Mouse (Mus musculus): ENCODE results near the gene Shbg. TPM values are rescaled to one million over a fixed set of nuclear protein-coding genes. Genes with fewer than 3 reads are reported as not detected.

Shbg gene
- polyA plus RNA-seq (2015; fragmentation: Nextera tagmentation; extraction: Ambion mirVana), result not detected in 2 replicates

GRCm38 (mm10) chr11:69617805-69618204 is at the start of gene Shbg:
Shbg (minus strand) TSS chr11:69617905.
- peaks cover 6% of the 10 kb centered on the region for H3K4me1 ChIP-seq
- 78% methylated on average over 5 of the region's 5 CpGs for WGBS

GRCm38 (mm10) chr11:69666665-69667005 is 48.9 kb upstream of the Shbg start:
- H3K9me3 ChIP-seq, result no peaks in the 10 kb centered on the region
- H3K4me1 ChIP-seq, result peaks cover 38% of the 10 kb centered on the region
- H3K4me2 ChIP-seq, result no peak overlapping the region
- H3K27me3 ChIP-seq (replicated peaks), result no peaks in the 10 kb centered on the region
- 91% methylated on average over 3 of the region's 3 CpGs for WGBS
- peaks cover 50% of the 10 kb centered on the region for H3K36me3 ChIP-seq (replicated peaks)
- no peak overlapping the region for H3K27ac ChIP-seq
- ATAC-seq (replicated peaks), result no peak
- no peak overlapping the region for H3K4me3 ChIP-seq
- no peak overlapping the region for H3K9ac ChIP-seq

More at GRCm38 (mm10) chr11:69617805-69618204, at the start of gene Shbg:
- Histone ChIP-seq H3K9me3 (no peaks in the 10 kb centered on the region), H3K27ac (no peak within 1 kb of the TSS), H3K27me3 (replicated peaks) (0 out of 2 replicates have a peak, but pooled peaks cover 3% of the 10 kb centered on the region), H3K36me3 (replicated peaks) (no peaks in the 10 kb centered on the region), H3K4me3 (no peak within 1 kb of the TSS), H3K9ac (no peak within 1 kb of the TSS), H3K4me2 (no peak within 1 kb of the TSS)
- ATAC-seq (replicated peaks), result no peak

GRCm38 (mm10) chr11:69665961-69666664 is 48.4 kb upstream of the Shbg start, which contains the start of gene Cd68:
Cd68 (minus strand) TSS chr11:69666153.
- Histone ChIP-seq H3K4me3 (no peak within 1 kb of the TSS), H3K4me1 (peaks cover 43% of the 10 kb centered on the region), H3K27me3 (replicated peaks) (no peaks in the 10 kb centered on the region), H3K9me3 (no peaks in the 10 kb centered on the region), H3K36me3 (replicated peaks) (peaks cover 50% of the 10 kb centered on the region), H3K9ac (no peak within 1 kb of the TSS), H3K4me2 (no peak within 1 kb of the TSS), H3K27ac (peak within 1 kb of the TSS; percentile 17; the same call in 1 of the 2 replicates)
- 32% methylated on average over 7 of the region's 7 CpGs for WGBS
- no peak for ATAC-seq (replicated peaks)

GRCm38 (mm10) chr11:69665457-69665960 is 47.8 kb upstream of the Shbg start:
- WGBS, result 83% methylated on average over 9 of the region's 9 CpGs
- Histone ChIP-seq H3K27ac (0 out of 2 replicates have a peak overlapping the region, but pooled peaks have one; percentile 17), H3K9ac (no peak overlapping the region), H3K4me3 (no peak overlapping the region), H3K9me3 (no peaks in the 10 kb centered on the region), H3K36me3 (replicated peaks) (peaks cover 50% of the 10 kb centered on the region), H3K4me1 (peaks cover 43% of the 10 kb centered on the region), H3K27me3 (replicated peaks) (no peaks in the 10 kb centered on the region), H3K4me2 (no peak overlapping the region)
- no peak for ATAC-seq (replicated peaks)

- Histone ChIP-seq H3K4me1 (peaks cover 41% of the 10 kb centered on the region), H3K36me3 (replicated peaks) (peaks cover 49% of the 10 kb centered on the region), H3K27ac (no peak overlapping the region)
Observed at GRCm38 (mm10) chr11:69664841-69665240, 47.1 kb upstream of the Shbg start.

GRCm38 (mm10) chr11:69663795-69664194 is 46.1 kb upstream of the Shbg start:
- H3K27ac ChIP-seq, result peak overlapping the region; percentile 97
- peaks cover 32% of the 10 kb centered on the region for H3K4me1 ChIP-seq
- 89% methylated on average over 6 of the region's 6 CpGs for WGBS
- H3K4me3 ChIP-seq, result no peak overlapping the region
- H3K4me2 ChIP-seq, result no peak overlapping the region
- H3K27me3 ChIP-seq (replicated peaks), result no peaks in the 10 kb centered on the region
- H3K36me3 ChIP-seq (replicated peaks), result peaks cover 43% of the 10 kb centered on the region
- no peaks in the 10 kb centered on the region for H3K9me3 ChIP-seq
- ATAC-seq (replicated peaks), result no peak
- H3K9ac ChIP-seq, result no peak overlapping the region

More at GRCm38 (mm10) chr11:69664841-69665240, 47.1 kb upstream of the Shbg start:
- H3K4me2 ChIP-seq, result no peak overlapping the region
- no peaks in the 10 kb centered on the region for H3K9me3 ChIP-seq
- H3K27me3 ChIP-seq (replicated peaks), result no peaks in the 10 kb centered on the region
- H3K4me3 ChIP-seq, result no peak overlapping the region
- WGBS, result 93% methylated on average over 7 of the region's 7 CpGs
- H3K9ac ChIP-seq, result no peak overlapping the region
- ATAC-seq (replicated peaks), result no peak

GRCm38 (mm10) chr11:69662967-69663671 is 45.4 kb upstream of the Shbg start:
- ATAC-seq (replicated peaks), result peak; percentile 41
- no peaks in the 10 kb centered on the region for H3K27me3 ChIP-seq (replicated peaks)
- H3K9ac ChIP-seq, result peak overlapping the region; percentile 48
- H3K9me3 ChIP-seq, result no peaks in the 10 kb centered on the region
- 70% methylated on average over 13 of the region's 13 CpGs for WGBS
- peaks cover 28% of the 10 kb centered on the region for H3K4me1 ChIP-seq
- H3K4me3 ChIP-seq, result peak overlapping the region; percentile 67
- H3K27ac ChIP-seq, result peak overlapping the region; percentile 97
- H3K4me2 ChIP-seq, result peak overlapping the region; percentile 61
- H3K36me3 ChIP-seq (replicated peaks), result peaks cover 37% of the 10 kb centered on the region

- Histone ChIP-seq H3K9ac (peak within 1 kb of the TSS; percentile 69), H3K4me3 (peak within 1 kb of the TSS; percentile 67), H3K4me1 (peaks cover 28% of the 10 kb centered on the region), H3K27me3 (replicated peaks) (no peaks in the 10 kb centered on the region), H3K4me2 (peak within 1 kb of the TSS; percentile 61), H3K27ac (peak within 1 kb of the TSS; percentile 97), H3K9me3 (no peaks in the 10 kb centered on the region), H3K36me3 (replicated peaks) (peaks cover 38% of the 10 kb centered on the region)
- ATAC-seq (replicated peaks), result peak; percentile 95
- under 1% methylated on average over 48 of the region's 48 CpGs for WGBS
Observed at GRCm38 (mm10) chr11:69662213-69662966, 44.7 kb upstream of the Shbg start, which contains the start of gene Mpdu1. Mpdu1 (minus strand) TSS chr11:69662642.

GRCm38 (mm10) chr11:69661221-69661881 is 43.6 kb upstream of the Shbg start:
- ATAC-seq (replicated peaks), result no peak
- 76% methylated on average over 3 of the region's 3 CpGs for WGBS
- Histone ChIP-seq H3K9me3 (no peaks in the 10 kb centered on the region), H3K36me3 (replicated peaks) (peaks cover 42% of the 10 kb centered on the region), H3K4me3 (peak overlapping the region; percentile 67), H3K9ac (peak overlapping the region; percentile 69), H3K27ac (peak overlapping the region; percentile 97), H3K4me2 (peak overlapping the region; percentile 61), H3K4me1 (peaks cover 31% of the 10 kb centered on the region), H3K27me3 (replicated peaks) (no peaks in the 10 kb centered on the region)

GRCm38 (mm10) chr11:69657462-69657881 is 39.8 kb upstream of the Shbg start:
- Histone ChIP-seq H3K9ac (no peak overlapping the region), H3K9me3 (no peaks in the 10 kb centered on the region), H3K4me2 (no peak overlapping the region), H3K4me1 (peaks cover 26% of the 10 kb centered on the region), H3K4me3 (no peak overlapping the region), H3K27me3 (replicated peaks) (no peaks in the 10 kb centered on the region), H3K36me3 (replicated peaks) (peaks cover 25% of the 10 kb centered on the region), H3K27ac (no peak overlapping the region)
- ATAC-seq (replicated peaks), result no peak
- WGBS, result 87% methylated on average over 15 of the region's 15 CpGs

- Histone ChIP-seq H3K9ac (no peak overlapping the region), H3K4me3 (no peak overlapping the region), H3K4me1 (peaks cover 26% of the 10 kb centered on the region), H3K36me3 (replicated peaks) (peaks cover 32% of the 10 kb centered on the region), H3K9me3 (no peaks in the 10 kb centered on the region), H3K27me3 (replicated peaks) (no peaks in the 10 kb centered on the region), H3K4me2 (no peak overlapping the region), H3K27ac (no peak overlapping the region)
- WGBS, result 83% methylated on average over 10 of the region's 10 CpGs
- ATAC-seq (replicated peaks), result no peak
Observed at GRCm38 (mm10) chr11:69656617-69657461, 39.1 kb upstream of the Shbg start.
